Mouse (Mus musculus) embryo, embryonic 10.5 days (tissue): ENCODE results near the gene Nedd9.

ENCODE experiments used
- DNase-seq: peaks from one replicate; pipeline ENCODE4 v3.0.0-alpha.2; 2015; ENCODE audit warnings: low spot score

The Nedd9 gene

DNA sequence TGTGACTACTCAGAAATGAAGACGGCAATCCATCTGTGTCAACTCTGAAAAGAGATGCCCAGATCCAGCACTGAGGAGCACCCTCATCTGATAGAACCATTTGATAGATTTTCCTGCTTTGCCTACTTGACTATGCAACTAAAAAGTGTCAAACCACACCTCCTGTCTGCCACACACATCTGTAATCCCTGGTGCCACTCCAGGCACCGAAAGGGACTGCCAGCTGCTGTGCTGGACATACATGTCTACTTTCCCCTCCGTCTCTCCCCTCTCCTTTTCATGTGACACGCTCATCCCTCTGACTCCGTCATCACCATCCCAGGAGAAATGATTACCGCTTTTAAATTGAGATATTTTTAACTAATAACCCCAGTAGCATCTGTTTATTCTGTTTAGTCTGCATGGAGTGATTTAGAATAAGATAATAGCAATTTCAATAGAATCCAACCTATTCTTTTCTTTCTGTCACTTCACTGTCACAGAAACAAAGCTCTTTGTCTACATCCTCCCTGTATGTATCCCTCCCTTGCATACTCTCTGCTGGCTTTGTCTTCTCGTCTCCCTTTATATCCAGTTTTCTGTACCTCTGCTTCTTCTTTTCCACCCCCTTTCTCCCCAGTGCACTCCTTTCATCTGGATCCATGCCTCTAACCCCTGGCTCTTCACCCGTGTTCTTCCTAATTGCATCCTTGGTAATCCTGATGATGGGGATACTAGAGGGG, 5.0 kb upstream of the Nedd9 start:
- DNase-seq, result no peak

DNA sequence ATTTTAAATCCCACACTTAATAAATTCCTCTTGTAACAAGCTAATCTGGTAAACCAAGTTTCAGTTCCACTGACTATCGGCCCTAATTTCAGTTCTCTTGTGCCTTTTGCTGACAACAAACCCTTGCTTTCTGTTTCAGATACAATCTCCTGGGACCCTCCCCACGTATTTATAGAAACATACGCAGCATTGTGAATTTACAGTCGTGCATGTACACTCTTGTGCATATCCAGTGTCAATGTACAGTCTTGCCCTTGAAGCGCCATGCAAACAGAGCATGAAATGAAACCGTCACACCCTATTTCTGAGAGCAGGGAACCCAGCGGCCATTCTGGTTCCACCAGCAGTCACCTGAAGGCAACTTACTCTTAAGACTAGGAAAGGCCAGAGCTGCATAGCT, 4.4 kb upstream of the Nedd9 start:
- no peak for DNase-seq

- no peak for DNase-seq
Measured at GRCm38 (mm10) chr13:41490282-41490681, 3.1 kb upstream of the Nedd9 start.

DNA sequence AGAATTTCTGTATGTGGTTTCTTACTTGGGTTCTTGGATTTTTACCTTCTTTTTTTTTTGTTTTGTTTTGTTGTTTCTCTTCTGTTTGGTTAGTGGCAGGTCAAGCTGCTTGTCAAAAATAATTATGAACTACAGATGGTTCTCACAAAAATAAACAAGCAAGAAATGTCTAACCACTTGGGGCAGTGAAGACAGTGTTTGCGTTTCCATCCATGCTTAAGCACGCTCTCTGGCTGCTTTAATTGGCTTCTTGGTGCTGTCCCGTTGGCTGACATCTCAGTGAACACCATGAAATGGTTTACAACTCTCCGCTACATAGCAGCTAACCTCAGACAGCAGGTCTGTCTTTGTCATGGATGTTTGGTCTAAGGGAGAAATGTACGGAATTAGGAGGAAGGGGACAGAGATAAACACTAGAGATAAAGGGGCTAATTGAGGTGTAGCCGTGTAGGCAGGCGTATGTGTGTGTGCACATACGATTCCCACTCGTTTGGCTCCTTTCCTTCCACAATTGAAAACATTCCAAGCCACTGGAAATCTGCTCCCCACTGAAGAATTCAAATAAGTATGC, 2.6 kb upstream of the Nedd9 start:
- DNase-seq, result no peak

- no peak for DNase-seq
Measured at GRCm38 (mm10) chr13:41487409-41487743, 214 bp upstream of the Nedd9 start.

DNA sequence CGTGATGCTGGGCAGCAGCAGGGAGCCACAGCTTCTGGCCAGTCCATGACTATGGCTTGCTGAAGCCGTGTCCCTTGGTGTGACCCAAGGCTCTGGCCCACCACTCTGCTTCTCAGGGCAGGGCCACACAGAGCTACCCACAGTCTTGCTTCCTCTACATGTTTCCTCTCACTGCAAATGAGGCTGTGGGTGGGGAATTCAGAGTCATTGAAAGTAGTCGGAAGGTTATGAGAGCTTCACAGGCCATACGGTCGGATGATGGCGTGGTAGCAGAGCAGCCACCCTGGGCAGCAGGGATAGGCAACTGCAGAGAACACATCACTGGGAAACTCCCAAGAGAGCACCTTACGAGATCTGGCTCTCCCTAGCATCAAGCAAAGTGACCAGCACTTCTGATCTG, 3.2 kb downstream of the Nedd9 start:
- DNase-seq, result no peak

DNA sequence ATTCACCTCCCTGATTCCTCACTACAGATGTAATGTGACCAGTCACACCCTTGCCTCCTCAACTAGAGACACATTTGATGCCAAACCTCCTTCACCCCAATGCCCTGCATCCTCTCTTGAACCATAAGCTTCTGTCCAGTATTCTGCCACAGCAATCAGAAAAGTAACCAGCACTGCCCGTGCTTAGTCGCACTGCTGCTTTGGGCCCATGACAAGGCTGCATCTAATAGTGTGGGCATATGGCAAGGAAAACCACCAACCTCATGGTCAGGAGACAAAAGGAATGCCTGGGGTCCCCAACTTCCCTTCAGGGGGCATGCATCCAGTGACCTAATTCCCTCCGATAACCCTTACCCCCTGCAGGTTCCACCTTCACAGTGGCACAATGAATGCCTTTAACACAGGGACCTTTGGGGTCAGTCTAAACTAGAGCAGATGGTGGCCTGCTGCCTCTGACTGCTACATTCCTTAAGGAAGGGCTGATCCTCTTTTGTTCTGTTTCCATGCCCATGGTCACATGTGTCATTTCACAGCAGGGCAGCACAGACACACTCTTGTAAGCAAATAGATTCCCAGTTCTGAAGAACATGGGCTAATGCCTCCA, 4.7 kb downstream of the Nedd9 start:
- DNase-seq, result peak; percentile 83

GRCm38 (mm10) chr13:41479737-41480435, 7.3 kb downstream of the Nedd9 start:
- DNase-seq, result no peak

DNA sequence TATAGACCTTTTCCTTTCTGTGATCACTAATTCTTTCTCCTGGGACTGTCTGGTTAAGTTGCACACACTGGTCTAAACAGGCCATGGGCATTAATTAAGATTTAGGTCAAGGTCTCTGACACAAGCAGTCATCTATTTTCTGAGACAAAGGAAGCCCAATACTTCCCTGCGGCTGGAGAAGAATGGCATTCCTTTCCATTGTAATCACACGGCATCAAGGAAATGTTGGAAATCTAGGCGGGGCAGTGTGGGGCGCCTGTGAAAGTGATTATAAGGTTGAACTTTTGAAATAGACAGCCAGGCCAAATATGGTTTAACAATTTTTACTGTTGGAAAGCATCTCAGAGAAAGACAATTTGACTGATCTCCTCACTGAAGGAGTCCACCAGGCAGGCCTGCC, 10.9 kb downstream of the Nedd9 start:
- DNase-seq, result peak; percentile 49

DNA sequence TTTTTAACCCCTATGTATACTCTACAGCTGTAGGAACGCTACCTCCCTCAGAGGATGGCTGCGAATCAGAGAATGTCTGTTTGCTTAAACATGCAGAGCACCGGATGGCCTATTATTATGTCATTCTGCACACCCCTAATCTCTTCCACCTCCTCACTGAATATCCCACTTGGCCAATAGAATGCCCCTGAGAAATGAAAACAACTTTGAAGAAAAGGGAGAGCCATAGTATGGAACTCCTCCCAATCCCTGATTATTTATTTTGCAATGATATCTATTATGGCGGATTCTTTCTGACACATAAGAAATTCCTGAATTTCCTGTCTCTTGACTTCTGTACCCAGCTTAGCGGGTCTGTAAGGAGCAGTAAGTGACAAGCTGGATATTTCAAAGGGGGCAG, 12.8 kb downstream of the Nedd9 start:
- DNase-seq, result no peak

DNA sequence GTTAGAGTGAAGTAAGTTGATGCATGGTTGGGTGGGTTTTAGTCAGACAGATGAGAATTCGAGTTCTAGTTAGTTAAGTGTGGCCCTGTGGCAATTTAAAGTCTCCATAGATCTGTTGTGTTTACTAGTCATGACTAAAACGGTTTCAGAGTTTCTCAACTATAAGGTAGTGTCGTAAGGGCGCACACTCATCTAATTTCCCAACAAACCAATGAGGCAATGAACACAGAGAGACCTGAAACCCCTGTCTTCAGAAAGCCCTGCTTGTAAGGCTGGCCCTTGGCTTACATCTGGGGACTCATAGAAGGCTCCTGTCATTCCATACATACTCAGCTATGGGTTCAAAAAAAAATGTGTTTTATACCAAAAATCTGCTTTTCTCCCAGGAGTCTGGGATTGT, 13.7 kb downstream of the Nedd9 start:
- no peak for DNase-seq

DNA sequence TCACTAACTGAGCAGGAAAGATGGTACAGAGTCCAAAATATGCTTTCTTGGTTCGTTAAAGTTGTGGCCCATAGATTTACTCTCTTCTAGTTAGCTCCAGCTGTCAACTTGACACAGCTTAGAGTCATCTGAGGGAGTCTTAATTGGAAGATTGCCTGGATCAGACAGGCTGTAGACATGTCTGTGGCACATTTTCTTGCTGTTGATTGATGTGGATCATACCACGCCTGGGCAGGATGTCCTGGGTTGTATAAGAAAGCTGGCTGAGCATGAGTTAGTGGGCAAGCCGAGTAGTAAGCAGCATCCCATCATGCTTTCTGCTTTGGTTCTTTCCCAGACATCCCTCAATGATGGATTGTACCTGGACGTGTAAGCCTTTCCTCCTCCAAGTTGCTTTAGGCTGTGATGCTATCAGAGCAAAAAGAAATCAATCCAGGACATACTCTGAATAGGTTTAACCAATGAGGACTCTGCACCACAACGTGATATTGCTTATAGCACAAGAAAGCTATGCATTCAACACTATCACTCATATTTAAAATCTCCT, 14.2 kb downstream of the Nedd9 start:
- no peak for DNase-seq

DNA sequence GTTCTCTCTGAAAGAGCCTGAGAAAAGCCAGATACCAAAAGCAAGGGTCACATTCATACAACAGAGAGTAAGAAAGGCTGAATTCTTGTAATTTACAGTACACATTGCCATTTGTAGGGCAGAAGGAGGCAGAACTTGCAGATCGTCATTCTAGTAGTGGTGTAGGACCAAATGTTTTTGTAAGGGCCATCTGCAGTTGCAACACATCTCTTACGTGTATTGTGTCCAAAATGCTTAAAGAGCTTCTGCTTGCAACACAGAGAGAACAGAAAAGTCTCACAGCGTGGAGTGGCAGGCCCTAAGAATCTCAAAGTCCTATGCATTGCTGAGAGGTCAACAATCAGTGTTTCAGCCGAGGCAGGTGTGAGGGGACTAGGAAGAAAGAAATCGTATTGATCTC, 18.9 kb downstream of the Nedd9 start:
- no peak for DNase-seq

- peak; percentile 24 for DNase-seq
Measured at GRCm38 (mm10) chr13:41467036-41467435, 20.1 kb downstream of the Nedd9 start.

DNA sequence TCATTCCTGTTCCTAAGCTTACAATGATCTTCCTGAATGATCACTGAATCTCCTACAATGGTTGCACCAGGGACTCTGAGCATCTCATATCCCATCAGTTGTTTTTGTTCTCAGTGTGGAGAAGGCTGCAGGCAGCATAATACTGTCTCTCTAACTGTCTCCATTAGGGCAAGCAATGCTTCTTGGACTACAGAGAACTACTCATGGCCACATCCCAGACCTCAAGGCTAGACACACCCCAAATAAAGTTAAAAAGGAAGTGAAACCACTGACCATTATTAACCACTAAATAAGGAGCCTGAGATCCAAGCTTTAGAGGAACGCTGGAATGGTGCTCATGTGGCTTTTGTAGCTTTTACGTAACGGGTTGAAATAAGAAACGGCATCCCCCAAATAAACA, 20.5 kb downstream of the Nedd9 start:
- no peak for DNase-seq

GRCm38 (mm10) chr13:41466191-41466590, 21.0 kb downstream of the Nedd9 start:
- DNase-seq, result no peak

- no peak for DNase-seq
Measured at GRCm38 (mm10) chr13:41461418-41461817, 25.7 kb downstream of the Nedd9 start.

- no peak for DNase-seq
Measured at GRCm38 (mm10) chr13:41459683-41460286, 27.4 kb downstream of the Nedd9 start.

DNA sequence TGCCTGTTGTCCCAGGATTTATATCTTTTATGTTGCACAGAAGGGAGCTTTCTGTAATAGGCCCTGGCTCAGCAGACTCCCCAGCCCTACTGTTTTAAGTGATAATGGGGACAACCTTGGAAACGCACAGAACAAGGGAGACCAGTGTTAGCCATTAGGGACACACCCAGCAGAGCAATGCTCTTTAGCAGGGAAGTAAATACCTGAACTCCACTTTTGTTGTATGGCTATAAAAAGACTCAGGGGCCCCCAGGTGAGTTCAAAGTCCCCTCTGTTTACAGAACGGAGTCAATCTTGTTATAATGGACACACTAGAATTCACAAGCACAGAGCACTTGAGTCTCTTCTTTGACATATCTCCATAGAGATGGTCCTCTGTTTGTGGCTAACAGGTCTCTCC, 28.5 kb downstream of the Nedd9 start:
- DNase-seq, result no peak

- DNase-seq, result no peak
Measured at GRCm38 (mm10) chr13:41457798-41458390, 29.3 kb downstream of the Nedd9 start.

GRCm38 (mm10) chr13:41457030-41457797, 29.9 kb downstream of the Nedd9 start:
- peak; percentile 48 for DNase-seq
